In genomic region chr9:106371384-106371671, GRCm38 (mm10) we compare ENCODE assay signal across 8 mouse cellular contexts. TPM values are rescaled to one million over a fixed set of nuclear protein-coding genes. Genes with fewer than 3 reads are reported as not detected.
A peak's percentile ranks its signal among the peaks of the same experiment; 100 is the strongest.
DNase-seq lines count a peak whose midpoint lies in the region; ATAC-seq and TF ChIP-seq lines count a peak whose summit lies in the region.

No protein-coding gene starts in this region.

- TF ChIP-seq EP300 in liver, postnatal 0 days (IDR thresholded peaks at IDR 0.05; ENCODE audit: low read depth), result no peak

- WGBS in embryonic facial prominence, embryonic 12.5 days, result 26% methylated on average over 6 of the region's 6 CpGs
- 57% methylated on average over 6 of the region's 6 CpGs for WGBS in hindbrain, embryonic 12.5 days
- WGBS in liver, postnatal 0 days (ENCODE audit: insufficient replicate concordance), result 53% methylated on average over 6 of the region's 6 CpGs

- TF ChIP-seq CTCF in layer of hippocampus, adult 2 months (conservative IDR thresholded peaks at IDR 0.05), result no peak
- TF ChIP-seq CTCF in liver, postnatal 0 days (IDR thresholded peaks at IDR 0.05; ENCODE audit: low read depth), result no peak

- H3K27ac ChIP-seq in layer of hippocampus, adult 2 months, result peak overlapping the region; percentile 98
- H3K27ac ChIP-seq in embryonic facial prominence, embryonic 12.5 days, result peak overlapping the region; percentile 70
- 0 out of 2 replicates have a peak overlapping the region, but pooled peaks have one; percentile 17 for H3K27ac ChIP-seq in hindbrain, embryonic 12.5 days
- H3K27ac ChIP-seq in liver, postnatal 0 days (ENCODE audit: low read depth), result peak overlapping the region; percentile 79

- H3K9me3 ChIP-seq in embryonic facial prominence, embryonic 12.5 days, result no peaks in the 10 kb centered on the region
- no peaks in the 10 kb centered on the region for H3K9me3 ChIP-seq in hindbrain, embryonic 12.5 days (replicated peaks)
- no peaks in the 10 kb centered on the region for H3K9me3 ChIP-seq in liver, postnatal 0 days (ENCODE audit: low read length)

- H3K4me2 ChIP-seq in embryonic facial prominence, embryonic 12.5 days (replicated peaks), result peak overlapping the region; percentile 88
- H3K4me2 ChIP-seq in hindbrain, embryonic 12.5 days (replicated peaks), result peak overlapping the region; percentile 93
- H3K4me2 ChIP-seq in liver, postnatal 0 days (ENCODE audit: low read depth, low read length), result peak overlapping the region; percentile 100

- H3K9ac ChIP-seq in embryonic facial prominence, embryonic 12.5 days, result peak overlapping the region; percentile 98
- H3K9ac ChIP-seq in hindbrain, embryonic 12.5 days, result peak overlapping the region; percentile 50
- H3K9ac ChIP-seq in liver, postnatal 0 days (replicated peaks), result no peak overlapping the region; the same call in 1 of the 2 replicates

- no peak for ATAC-seq in embryonic facial prominence, embryonic 12.5 days (ENCODE audit: insufficient number of reproducible peaks, insufficient read depth, low FRiP score, low TSS enrichment)
- no peak for ATAC-seq in hindbrain, embryonic 12.5 days (ENCODE audit: low FRiP score)
- ATAC-seq in liver, postnatal 0 days, result no peak

- H3K36me3 ChIP-seq in embryonic facial prominence, embryonic 12.5 days, result peaks cover 50% of the 10 kb centered on the region
- peaks cover 27% of the 10 kb centered on the region for H3K36me3 ChIP-seq in hindbrain, embryonic 12.5 days
- peaks cover 7% of the 10 kb centered on the region for H3K36me3 ChIP-seq in liver, postnatal 0 days (replicated peaks; ENCODE audit: insufficient read depth, low read length)

- H3K27me3 ChIP-seq in embryonic facial prominence, embryonic 12.5 days, result no peaks in the 10 kb centered on the region
- H3K27me3 ChIP-seq in hindbrain, embryonic 12.5 days, result no peaks in the 10 kb centered on the region; the same call in 1 of the 2 replicates
- no peaks in the 10 kb centered on the region for H3K27me3 ChIP-seq in liver, postnatal 0 days (ENCODE audit: insufficient read depth, low read length)

- peaks cover 45% of the 10 kb centered on the region for H3K4me1 ChIP-seq in embryonic facial prominence, embryonic 12.5 days
- peaks cover 50% of the 10 kb centered on the region for H3K4me1 ChIP-seq in hindbrain, embryonic 12.5 days
- peaks cover 52% of the 10 kb centered on the region for H3K4me1 ChIP-seq in liver, postnatal 0 days (ENCODE audit: insufficient read depth)

- DNase-seq in layer of hippocampus, adult 2 months (ENCODE audit: low spot score in 2 of 2), result peak; percentile 56 to 58
- no peak for DNase-seq in layer of hippocampus, postnatal 10 days (ENCODE audit: low spot score in 2 of 2)
- no peak for DNase-seq in liver, postnatal 0 days
- DNase-seq in MN1 (ENCODE audit: low spot score), result no peak
- no peak for DNase-seq in thymus, postnatal 0 days (ENCODE audit: low spot score)
- DNase-seq in adrenal gland, adult 18-20 months (ENCODE audit: low spot score in 2 of 2), result no peak

- H3K4me3 ChIP-seq in layer of hippocampus, adult 2 months, result peak overlapping the region; percentile 92
- H3K4me3 ChIP-seq in embryonic facial prominence, embryonic 12.5 days, result peak overlapping the region; percentile 95
- H3K4me3 ChIP-seq in hindbrain, embryonic 12.5 days, result peak overlapping the region; percentile 11
- H3K4me3 ChIP-seq in liver, postnatal 0 days (ENCODE audit: low read depth, low read length), result 0 out of 2 replicates have a peak overlapping the region, but pooled peaks have one; percentile 4

RNA-seq across cellular contexts. Expression of gene Dusp7, which starts 2.9 kb away (rescaled TPM):
- 10 to 100 TPM; 81.7 to 93.2 TPM for total RNA-seq in layer of hippocampus, adult 2 months (2021)
- total RNA-seq in layer of hippocampus, postnatal 10 days (2021), result 10 to 100 TPM; 58.7 to 64.2 TPM
- polyA plus RNA-seq in embryonic facial prominence, embryonic 12.5 days (2016; fragmentation: Nextera tagmentation; extraction: Ambion mirVana), result 51.1 and 59.2 TPM in 2 replicates
- 25.5 and 26.9 TPM in 2 replicates for polyA plus RNA-seq in hindbrain, embryonic 12.5 days (2016; fragmentation: Nextera tagmentation; extraction: Ambion mirVana)
- polyA plus RNA-seq in liver, postnatal 0 days (2015; fragmentation: Nextera tagmentation; extraction: Ambion mirVana), result 3.4 TPM in 2 replicates
- polyA plus RNA-seq in thymus, postnatal 0 days (2015; fragmentation: Nextera tagmentation; extraction: Ambion mirVana), result 9.1 and 11.3 TPM in 2 replicates
- 10 to 100 TPM; 11.8 to 22.2 TPM for total RNA-seq in adrenal gland, adult 18-20 months (2021)

RNA-seq across cellular contexts. Expression of gene Rpl29, which starts 57.9 kb away (rescaled TPM):
- total RNA-seq in layer of hippocampus, adult 2 months (2021), result 100 to 1,000 TPM; 260 to 265 TPM
- 100 to 1,000 TPM; 421 to 423 TPM for total RNA-seq in layer of hippocampus, postnatal 10 days (2021)
- 878 and 882 TPM in 2 replicates for polyA plus RNA-seq in embryonic facial prominence, embryonic 12.5 days (2016; fragmentation: Nextera tagmentation; extraction: Ambion mirVana)
- polyA plus RNA-seq in hindbrain, embryonic 12.5 days (2016; fragmentation: Nextera tagmentation; extraction: Ambion mirVana), result 629 and 723 TPM in 2 replicates
- polyA plus RNA-seq in liver, postnatal 0 days (2015; fragmentation: Nextera tagmentation; extraction: Ambion mirVana), result 483 and 486 TPM in 2 replicates
- polyA plus RNA-seq in thymus, postnatal 0 days (2015; fragmentation: Nextera tagmentation; extraction: Ambion mirVana), result 1,071 and 1,139 TPM in 2 replicates
- 100 to 1,000 TPM; 339 to 377 TPM for total RNA-seq in adrenal gland, adult 18-20 months (2021)

Comparison
In these comparisons a context has a peak if more than half of its experiments do, and no peak if none do; other contexts are left out.
1. DNase-seq: peak in layer of hippocampus, adult 2 months (2 of 2); none in layer of hippocampus, postnatal 10 days (0 of 2), liver, postnatal 0 days (single experiment), MN1 (single experiment), thymus, postnatal 0 days (single experiment) and adrenal gland, adult 18-20 months (0 of 2).
2. H3K27ac ChIP-seq: peak in every context shown above with its lines; median percentile 98 in layer of hippocampus, adult 2 months; 79 in liver, postnatal 0 days; 70 in embryonic facial prominence, embryonic 12.5 days; 17 in hindbrain, embryonic 12.5 days.
3. H3K4me3 ChIP-seq: peak in every context shown above with its lines; median percentile 95 in embryonic facial prominence, embryonic 12.5 days; 92 in layer of hippocampus, adult 2 months; 11 in hindbrain, embryonic 12.5 days; 4 in liver, postnatal 0 days.
4. Peak in every context shown above with its lines, with median percentiles within 50 percentile points of each other: H3K4me2 ChIP-seq.